Mouse (Mus musculus) inflammation-experienced regulatory T-cells, adult 16 weeks (primary cell): ENCODE data around the gene Olfr672. TPM values are rescaled to one million over a fixed set of nuclear protein-coding genes. Genes with fewer than 3 reads are reported as not detected.

ENCODE experiments used
- polyA plus RNA-seq: library from polyadenylated mRNA; unstranded; fragments of 100-300 nt; shearing (Covaris generic); gene quantifications from one replicate; pipeline ENCODE4 v1.2.1, GENCODE M21; 2017

Gene Olfr672
- polyA plus RNA-seq = not detected

DNA sequence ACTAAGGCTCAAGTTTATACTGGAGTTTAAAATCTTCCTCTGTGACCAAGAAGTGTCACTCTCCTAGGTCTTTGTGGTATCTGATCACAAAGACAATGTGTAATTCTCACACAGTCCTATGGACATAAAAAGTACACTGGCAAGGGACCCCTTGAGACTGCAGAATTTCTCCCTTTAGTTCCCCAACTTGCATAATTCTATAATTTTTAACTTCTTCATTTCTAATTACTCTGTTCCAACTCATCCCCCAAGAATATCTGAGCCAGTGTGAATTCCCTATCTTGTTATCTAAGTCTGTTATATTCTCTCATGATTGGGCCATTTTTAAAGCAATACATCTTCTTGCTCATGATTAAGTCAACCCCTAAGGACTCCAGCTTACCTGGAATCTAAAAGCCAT lies at the start of gene Olfr672:
Olfr672 (minus strand) TSS at position 101 of the 400 bp plus-strand sequence.

DNA sequence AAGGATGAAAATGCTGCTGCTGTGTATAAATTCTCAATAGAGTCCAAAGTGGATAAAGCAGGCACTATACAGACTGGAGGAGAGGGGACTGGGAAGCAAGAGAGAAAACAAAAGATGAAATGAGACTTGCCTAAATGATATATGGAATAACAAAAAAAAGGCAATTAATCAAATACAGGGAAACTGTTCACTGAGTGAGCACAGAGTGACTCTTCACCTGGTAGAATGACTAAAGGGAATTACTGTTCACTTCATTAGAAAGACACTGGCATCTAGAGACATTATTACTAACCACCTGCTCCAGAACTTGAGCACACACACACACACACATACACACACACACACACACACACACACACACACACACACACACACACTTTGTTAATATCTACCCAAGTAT lies 30.6 kb upstream of the Olfr672 start, which contains the start of gene Olfr676:
Olfr676 (plus strand) TSS at position 301 of the 400 bp plus-strand sequence.

DNA sequence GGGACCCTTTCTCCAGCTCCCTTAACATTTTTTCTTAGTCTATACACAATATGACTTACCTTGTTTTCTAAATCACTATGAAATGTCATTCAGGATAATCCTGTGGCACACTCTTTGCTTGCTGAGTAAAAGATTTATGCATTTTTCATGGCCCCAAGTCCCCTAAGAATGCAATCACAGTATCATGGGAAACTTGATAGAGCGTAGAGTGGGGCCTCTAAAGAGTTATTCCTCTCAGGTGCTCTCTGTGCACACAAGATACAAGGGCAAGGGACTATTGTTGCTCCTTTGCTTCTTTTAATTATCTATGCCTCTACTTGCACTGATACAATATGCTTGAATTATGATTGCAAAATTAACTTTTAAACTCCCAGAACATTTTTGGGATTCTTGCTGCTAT lies 26.5 kb upstream of the Olfr672 start, which contains the start of gene Olfr675:
Olfr675 (minus strand) TSS at position 101 of the 400 bp plus-strand sequence.

DNA sequence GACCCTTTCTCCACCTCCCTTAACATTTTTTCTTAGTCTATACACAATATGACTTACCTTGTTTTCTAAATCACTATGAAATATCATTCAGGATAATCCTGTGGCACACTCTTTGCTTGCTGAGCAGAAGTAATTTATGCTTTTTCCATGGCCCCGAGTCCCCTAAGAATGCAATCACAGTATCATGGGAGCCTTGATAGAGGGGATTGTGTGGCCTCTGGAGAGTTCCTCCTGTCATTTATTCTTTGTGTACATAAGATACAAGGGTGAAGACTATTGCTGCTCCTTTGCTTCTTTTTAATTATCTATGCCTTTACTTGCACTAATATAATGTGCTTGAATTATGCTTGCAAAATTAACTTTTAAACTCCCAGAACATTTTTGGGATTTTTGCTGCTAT lies 22.8 kb downstream of the Olfr672 start, which contains the start of gene Olfr671:
Olfr671 (minus strand) TSS at position 101 of the 400 bp plus-strand sequence.

DNA sequence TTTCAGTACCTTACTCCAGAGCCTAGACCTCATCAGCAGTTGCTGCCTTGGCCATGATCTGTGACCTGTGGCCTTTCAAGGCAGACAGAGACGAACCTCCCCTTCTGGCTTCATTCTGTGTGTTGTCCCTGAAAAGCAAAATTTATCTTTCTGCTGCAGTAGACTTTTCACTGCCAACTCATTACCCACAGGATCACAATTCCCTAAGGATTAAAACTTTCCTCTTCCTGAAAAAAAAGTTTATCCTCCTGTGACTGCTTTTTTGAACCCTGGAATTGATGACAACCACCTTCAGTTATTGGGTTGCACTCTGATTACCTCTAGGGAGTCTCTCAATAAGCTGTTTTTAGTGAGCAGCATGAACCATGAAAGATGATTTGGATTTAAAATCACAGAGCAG lies 39.3 kb downstream of the Olfr672 start, which contains the start of gene Olfr670:
Olfr670 (minus strand) TSS at position 101 of the 400 bp plus-strand sequence.

Other genes with a start within 250 kb of the Olfr672 start
- not detected for gene Usp17le, start 224.6 kb downstream of the Olfr672 start, polyA plus RNA-seq
- not detected for gene Usp17lb, start 159.4 kb downstream of the Olfr672 start, polyA plus RNA-seq
- not detected for gene Usp17la, start 145.0 kb downstream of the Olfr672 start, polyA plus RNA-seq
- gene Olfr665, start 124.0 kb downstream of the Olfr672 start, polyA plus RNA-seq = not detected
- not detected for gene Olfr666, start 106.1 kb downstream of the Olfr672 start, polyA plus RNA-seq
- not detected for gene Olfr667, start 80.5 kb downstream of the Olfr672 start, polyA plus RNA-seq
- gene Olfr668, start 74.0 kb downstream of the Olfr672 start, polyA plus RNA-seq = not detected
- gene Olfr669, start 67.8 kb downstream of the Olfr672 start, polyA plus RNA-seq = not detected
- gene Olfr670, start 39.4 kb downstream of the Olfr672 start, polyA plus RNA-seq = not detected
- not detected for gene Olfr671, start 22.9 kb downstream of the Olfr672 start, polyA plus RNA-seq
- gene Olfr675, start 26.4 kb upstream of the Olfr672 start, polyA plus RNA-seq = not detected
- gene Olfr676, start 30.7 kb upstream of the Olfr672 start, polyA plus RNA-seq = not detected
- gene Olfr677, start 49.3 kb upstream of the Olfr672 start, polyA plus RNA-seq = not detected
- not detected for gene Olfr678, start 62.4 kb upstream of the Olfr672 start, polyA plus RNA-seq
- not detected for gene Olfr679, start 79.2 kb upstream of the Olfr672 start, polyA plus RNA-seq
- gene Olfr680-ps1, start 90.8 kb upstream of the Olfr672 start, polyA plus RNA-seq = not detected
- not detected for gene Olfr681, start 114.8 kb upstream of the Olfr672 start, polyA plus RNA-seq
- gene Olfr683, start 145.0 kb upstream of the Olfr672 start, polyA plus RNA-seq = not detected
- not detected for gene Olfr684, start 161.6 kb upstream of the Olfr672 start, polyA plus RNA-seq
- gene Olfr685, start 184.0 kb upstream of the Olfr672 start, polyA plus RNA-seq = not detected
- gene Olfr686, start 205.5 kb upstream of the Olfr672 start, polyA plus RNA-seq = not detected